Mouse (Mus musculus) adrenal gland, adult 2 months (tissue): ENCODE measurements around the gene Lnx2. TPM values are rescaled to one million over a fixed set of nuclear protein-coding genes. Genes with fewer than 3 reads are reported as not detected.

Experiments
- DNase-seq: peaks from one replicate; pipeline ENCODE4 v3.0.0; 2021
- polyA plus RNA-seq: library from polyadenylated mRNA; depleted of rRNA; stranded (reverse); fragments of >200 nt; gene quantifications from 2 replicates; pipeline ENCODE4 v1.2.3, GENCODE M21; 2012
- total RNA-seq, 2 experiments: library from RNA; stranded (reverse); gene quantifications; 2 replicates each; pipeline ENCODE4 v1.2.3; 2021

The Lnx2 gene
- total and polyA plus RNA-seq, 3 experiments: 13.0 to 33.1 (median 13.4) TPM

DNA sequence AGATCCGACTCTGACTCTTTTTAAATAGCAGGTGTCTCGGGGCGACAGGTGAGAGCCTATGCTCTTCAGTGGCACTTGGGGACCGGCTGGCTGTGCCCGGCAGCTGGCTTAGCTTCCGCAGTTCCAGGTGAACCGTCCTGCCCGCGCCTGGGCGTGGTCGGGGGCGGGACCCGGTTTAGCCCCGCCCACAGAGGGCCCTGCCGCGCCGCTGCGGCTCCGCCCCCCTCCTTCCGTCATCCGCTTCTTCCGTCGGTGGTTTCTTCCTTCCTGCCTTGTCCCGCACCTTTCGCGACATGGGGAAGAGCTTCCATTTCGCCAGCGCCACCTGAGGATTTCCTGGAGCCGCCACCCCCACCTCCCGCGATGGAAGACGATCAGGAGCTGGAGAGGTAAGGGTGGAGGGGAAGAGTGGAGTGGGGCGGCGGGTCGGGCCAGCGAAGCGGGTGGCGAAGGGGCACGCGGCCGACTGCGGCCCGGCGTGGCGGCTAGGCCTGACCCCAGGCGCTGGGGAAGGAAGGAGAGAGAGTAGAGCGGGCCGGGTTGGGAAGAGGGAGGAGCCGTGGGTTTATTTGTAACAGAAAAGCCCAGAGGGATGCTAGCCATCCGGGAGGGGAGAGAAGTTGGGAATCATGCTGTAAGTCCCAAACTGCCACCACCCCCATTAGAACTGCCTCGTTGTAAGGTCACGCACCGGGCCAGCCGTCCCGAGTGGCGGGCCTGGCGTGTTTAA is 1.1 kb upstream of the Lnx2 start:
- peak; percentile 97 for DNase-seq

- DNase-seq: no peak
Measured at GRCm38 (mm10) chr5:147076799-147077165, 396 bp upstream of the Lnx2 start, which contains the start of gene Polr1d. Gene Polr1d (plus strand): TSS chr5:147077050.

DNA sequence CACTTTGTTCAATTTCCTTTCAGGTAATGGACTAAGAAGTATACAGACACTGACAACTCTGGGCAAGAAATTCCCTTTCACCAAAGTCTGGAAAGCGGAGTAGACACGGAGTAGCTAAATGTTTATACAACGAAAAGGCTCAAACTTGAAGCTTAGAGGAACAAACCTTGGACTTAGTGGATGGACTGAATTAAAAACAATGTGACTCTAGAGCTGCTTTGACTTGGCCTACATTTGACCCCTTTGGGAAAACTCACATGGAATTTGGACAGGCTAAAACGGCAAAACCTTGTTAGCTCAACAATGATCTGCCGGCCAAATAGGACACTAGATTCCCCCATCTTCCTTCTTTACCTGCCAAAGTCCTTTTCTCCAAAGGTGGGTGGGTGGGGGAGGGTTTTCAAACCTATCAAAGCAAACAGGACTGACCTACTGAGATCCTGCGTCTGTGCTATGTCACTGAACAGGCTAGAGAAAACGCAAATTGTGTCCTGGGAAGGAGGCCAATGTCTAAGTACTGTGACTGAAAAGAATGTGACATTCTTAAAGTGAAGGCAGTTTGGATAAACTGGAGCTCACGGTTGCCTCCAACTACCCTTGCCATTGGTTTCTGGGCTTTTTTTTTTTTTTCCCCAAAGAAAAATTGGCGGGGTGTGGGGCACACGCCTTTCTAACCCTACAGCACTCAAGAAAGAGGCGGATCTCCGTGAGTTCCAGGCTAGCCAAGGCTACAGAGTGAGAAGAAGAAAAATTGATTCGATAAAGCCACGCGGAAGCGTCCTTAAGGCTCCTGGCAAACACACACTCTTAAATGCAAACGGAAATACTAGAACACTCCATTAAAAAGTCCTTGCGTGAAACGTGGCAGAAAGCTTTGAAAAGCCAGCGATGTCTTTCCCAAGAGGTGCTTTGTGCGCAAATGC is 1.0 kb downstream of the Lnx2 start:
- DNase-seq: peak; percentile 43

- no peak for DNase-seq
Measured at GRCm38 (mm10) chr5:147073805-147074204, 2.6 kb downstream of the Lnx2 start.

DNA sequence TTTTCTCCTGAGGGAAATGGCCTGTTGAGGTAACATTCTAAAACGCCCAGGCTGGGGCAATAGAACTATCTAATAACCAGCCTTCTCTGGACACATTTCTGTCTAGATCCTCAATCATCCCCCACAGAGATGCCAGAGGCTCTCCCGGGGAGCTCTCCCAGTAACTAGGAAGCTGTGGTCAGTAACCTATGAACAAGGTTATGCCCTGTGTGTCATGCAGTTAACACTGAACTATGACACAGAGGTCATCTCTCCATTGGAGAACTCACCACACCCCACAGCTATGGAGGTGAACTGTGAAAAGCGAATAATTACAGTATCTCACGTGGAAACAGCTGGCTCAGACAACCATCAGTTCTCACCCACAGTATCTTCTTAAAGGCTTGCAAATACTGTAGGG is 4.5 kb downstream of the Lnx2 start:
- DNase-seq: no peak

GRCm38 (mm10) chr5:147070791-147071516 is 5.4 kb downstream of the Lnx2 start:
- peak; percentile 45 for DNase-seq

- no peak for DNase-seq
Measured at GRCm38 (mm10) chr5:147068876-147069275, 7.5 kb downstream of the Lnx2 start.

GRCm38 (mm10) chr5:147066965-147067364 is 9.4 kb downstream of the Lnx2 start:
- DNase-seq: no peak

- no peak for DNase-seq
Measured at GRCm38 (mm10) chr5:147066129-147066528, 10.3 kb downstream of the Lnx2 start.

- peak; percentile 49 for DNase-seq
Measured at GRCm38 (mm10) chr5:147063215-147063661, 13.1 kb downstream of the Lnx2 start.

DNA sequence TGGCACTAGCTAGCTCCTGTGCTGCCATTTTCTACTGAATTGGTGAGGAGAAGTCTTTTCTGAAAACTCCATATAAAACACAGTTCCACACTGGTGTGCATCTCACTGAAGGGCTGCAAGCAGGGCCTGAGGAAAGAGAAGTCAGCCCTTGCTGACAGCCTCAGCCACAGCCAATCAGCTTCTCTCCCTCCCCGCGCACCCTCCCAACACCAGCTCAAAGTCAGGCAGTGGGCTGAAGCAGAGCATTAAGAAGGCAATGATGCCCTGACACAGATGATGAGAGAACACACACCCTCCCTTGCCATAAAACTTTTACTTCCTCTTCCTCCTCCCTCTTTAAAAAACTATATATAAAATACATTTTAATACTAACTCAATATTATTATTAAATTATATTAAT is 16.4 kb downstream of the Lnx2 start:
- DNase-seq: no peak

- DNase-seq: no peak
Measured at GRCm38 (mm10) chr5:147059319-147059718, 17.1 kb downstream of the Lnx2 start.

DNA sequence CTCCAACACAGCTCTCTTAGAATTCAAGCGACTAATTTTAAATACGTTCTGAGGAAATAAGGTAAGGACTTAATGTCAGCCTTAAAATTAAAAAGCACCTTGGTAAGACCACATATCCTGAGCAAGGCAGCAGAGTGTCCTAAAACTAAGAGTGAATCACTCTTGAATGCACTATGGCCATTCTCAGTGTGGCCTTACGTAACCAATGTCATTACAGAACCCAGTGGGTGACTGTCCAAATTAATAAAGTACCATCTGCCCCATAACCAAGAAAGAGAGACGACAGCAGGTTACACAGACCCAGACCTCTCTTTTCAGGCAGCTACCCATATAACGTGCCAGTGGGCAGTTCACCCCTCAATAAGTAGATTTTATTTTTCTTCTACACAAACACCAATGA is 17.7 kb downstream of the Lnx2 start:
- no peak for DNase-seq

DNA sequence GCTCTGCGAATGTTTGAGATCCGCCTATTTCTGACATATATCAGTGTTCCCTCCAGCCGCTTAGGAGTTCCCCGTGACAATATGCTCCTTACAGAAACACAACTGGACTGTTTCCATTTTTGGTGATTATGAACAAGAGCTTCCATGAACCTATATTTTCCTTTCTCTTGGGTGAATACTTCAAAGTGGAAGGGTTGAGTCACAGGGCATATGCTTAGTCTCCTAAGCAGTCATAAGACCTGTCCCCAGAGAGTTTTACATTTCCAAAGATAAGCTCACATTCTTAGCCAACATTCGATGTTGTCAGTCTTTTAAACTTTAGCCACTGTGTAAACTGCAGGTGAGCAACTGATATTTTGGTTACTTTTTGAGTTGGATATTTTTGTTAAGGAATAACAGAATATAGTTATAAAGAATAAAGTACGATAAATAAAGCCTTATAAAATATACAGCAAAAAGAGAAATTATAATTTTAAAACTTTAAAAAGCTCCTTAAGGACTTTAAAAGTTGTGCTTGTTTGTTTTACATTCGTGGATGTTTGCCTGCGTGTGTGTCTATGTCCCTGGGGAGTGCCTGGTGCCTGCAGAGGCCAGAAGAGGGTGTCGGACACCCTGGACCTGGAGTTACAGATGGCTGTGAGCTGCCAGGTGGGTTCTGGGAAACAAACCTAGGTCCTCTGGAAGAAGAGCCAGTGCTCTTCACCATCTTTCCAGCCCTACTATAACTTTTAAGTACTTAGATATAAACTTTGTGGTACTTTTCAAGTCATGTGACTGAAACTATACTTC is 18.6 kb downstream of the Lnx2 start:
- DNase-seq: no peak

GRCm38 (mm10) chr5:147056712-147057290 is 19.6 kb downstream of the Lnx2 start:
- DNase-seq: no peak

- no peak for DNase-seq
Measured at GRCm38 (mm10) chr5:147055572-147056245, 20.7 kb downstream of the Lnx2 start.

- DNase-seq: no peak
Measured at GRCm38 (mm10) chr5:147054747-147055270, 21.6 kb downstream of the Lnx2 start.

GRCm38 (mm10) chr5:147054328-147054727 is 22.1 kb downstream of the Lnx2 start:
- DNase-seq: no peak

DNA sequence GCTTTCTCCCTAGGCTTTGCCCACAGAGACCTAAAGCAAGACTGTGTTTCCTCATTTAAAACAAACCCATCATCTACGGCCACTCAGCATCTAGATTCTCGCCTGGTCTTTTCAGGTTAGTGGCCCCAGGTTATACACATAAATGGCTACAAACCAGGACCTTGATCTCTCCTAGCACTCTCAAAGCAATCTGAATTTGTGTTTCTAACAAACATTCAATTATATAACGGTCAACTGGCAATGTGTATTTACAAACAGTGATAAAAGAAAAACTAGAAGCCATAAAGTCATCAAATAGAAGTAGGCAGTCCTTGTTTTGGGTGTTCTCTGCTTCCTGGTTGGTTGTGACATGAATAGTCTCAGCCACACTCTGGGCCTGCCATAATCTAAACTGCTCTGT is 22.9 kb downstream of the Lnx2 start:
- no peak for DNase-seq

DNA sequence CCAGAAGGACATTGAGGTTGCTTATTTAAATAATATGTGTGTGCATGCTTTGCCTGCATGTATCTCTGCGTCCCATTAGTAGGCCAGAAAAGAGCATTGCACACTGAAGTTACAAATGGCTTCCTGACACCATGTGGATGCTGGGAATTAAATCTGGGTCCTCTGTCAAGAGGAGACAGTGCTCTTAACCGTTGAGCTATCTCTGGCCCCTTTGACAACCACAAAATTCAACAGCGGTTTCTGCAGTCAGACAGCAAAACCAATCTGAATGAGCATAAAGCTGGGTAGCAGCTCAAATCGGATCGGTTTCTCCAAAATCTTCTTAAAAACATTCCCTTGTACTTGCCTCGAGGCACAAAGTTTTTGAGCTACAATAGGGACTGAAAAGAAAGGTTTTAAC is 23.3 kb downstream of the Lnx2 start:
- no peak for DNase-seq

GRCm38 (mm10) chr5:147052309-147052558 is 24.2 kb downstream of the Lnx2 start:
- DNase-seq: no peak
